Mouse (Mus musculus) monocyte, adult 2 months (primary cell): ENCODE data around the gene A730009L09Rik.

Source experiments
- DNase-seq, 2 experiments: peaks; one replicate each; pipeline ENCODE4 v3.0.0; 2022; ENCODE audit warnings: low spot score in 2 of 2, low read depth in 1 of 2

A730009L09Rik gene

DNA sequence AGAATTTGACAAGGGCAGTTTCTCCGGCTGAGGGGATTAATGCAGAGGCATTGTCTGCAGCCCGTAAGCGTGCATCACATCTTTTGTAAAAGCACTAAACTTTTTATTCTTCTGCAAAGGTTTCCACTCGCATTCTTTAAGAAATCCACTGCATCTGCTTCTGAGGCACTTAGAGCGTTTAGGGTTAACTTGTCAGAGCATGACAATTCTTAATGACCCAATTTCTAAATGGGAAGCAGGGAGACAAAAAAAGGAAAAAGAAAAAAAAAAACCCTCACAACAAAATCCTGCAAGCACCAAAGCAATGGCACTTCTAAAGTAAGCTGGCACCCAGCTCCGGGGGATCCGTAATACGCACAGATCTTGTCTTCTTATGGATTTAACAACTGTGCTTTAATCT lies at the start of gene A730009L09Rik:
TSS of gene A730009L09Rik (plus strand) at position 301 of the 400 bp plus-strand sequence.
- no peak for DNase-seq

DNA sequence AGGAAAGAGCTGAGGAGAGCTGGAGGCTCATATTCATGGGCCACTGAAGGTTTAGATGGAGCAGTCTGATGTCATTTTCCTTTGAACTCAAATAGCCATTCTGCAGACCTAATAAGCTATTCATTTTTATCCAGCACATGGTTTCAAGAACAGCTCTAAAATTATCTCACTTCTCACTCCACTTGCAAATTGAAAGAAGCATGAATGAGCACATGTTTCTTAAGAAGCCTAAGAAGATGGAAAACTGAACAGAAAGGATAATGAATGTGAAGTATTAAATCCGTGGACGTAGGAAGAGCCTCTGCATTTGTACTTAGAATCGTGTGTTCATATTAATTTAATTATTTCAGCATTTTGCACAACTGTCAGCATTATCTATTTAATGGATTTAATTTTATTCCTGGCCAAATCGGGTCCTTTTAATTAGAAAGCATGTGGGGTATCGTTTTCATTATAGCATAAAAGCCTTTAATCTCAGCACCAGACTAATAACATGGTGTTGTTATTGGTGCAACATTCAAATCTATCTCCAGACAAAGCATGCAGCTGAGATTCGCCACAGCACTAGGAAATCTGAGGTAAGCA lies 49.2 kb upstream of the A730009L09Rik start:
- no peak for DNase-seq

- DNase-seq, result no peak
Observed at GRCm38 (mm10) chr16:84468898-84469297, 46.0 kb upstream of the A730009L09Rik start.

- DNase-seq, result no peak
Observed at GRCm38 (mm10) chr16:84469994-84470393, 44.9 kb upstream of the A730009L09Rik start.

DNA sequence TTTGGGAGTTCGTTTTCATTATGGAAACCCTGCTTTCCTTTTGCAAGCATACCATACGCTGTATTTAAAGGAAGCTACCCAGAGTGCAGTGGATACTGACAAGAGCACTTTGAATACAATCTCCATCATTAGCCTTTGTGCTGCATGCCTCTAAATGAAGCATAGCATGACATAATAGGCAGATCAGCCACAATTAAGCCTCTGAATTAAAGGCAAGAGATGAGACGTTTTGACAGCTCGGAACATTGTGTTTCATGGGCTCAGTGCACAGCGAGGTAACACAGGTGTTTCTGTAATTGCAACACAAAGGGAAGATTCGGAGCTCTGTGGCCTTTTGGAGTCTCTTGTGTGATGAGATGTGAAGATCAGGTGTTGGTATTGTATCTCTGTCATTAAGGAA lies 41.5 kb upstream of the A730009L09Rik start:
- DNase-seq, result no peak

DNA sequence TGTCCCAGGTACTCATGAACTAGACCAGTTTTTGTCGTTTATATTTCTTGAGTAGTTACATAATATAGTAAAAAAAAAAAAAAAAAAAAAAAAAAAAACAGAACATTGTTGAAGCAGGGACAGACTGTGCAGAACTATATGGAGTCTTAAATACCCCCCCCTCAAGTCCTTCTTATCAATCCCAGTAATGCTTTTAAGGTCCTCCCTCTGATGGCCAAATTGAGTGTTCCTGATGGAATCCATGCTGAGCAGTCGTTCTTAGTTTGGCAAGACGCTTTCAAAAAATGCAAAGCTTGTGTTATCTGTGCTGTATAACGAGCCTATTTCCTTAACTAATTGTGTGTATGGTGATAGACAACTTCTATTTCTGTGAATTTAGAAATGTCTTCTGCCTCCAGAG lies 40.2 kb upstream of the A730009L09Rik start:
- no peak for DNase-seq

DNA sequence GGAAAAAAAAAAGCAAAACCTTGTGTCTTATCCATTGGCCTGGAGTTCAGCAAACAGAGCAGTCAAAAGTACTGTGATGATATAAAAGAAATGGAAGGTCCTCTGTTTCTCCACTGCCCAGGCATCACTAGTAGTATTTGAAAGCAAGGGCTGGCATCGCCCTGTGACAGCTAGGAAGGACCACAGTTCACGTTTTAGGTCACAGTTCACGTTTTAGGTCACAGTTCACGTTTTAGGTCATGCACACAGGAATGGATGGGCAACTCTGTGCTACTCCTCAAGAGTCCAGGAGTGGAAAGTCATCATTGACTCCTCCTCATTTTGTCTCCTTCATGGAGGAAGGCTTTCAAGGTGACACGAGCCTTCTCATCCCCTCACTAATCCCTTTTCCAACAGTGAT lies 38.0 kb upstream of the A730009L09Rik start:
- DNase-seq, result no peak

DNA sequence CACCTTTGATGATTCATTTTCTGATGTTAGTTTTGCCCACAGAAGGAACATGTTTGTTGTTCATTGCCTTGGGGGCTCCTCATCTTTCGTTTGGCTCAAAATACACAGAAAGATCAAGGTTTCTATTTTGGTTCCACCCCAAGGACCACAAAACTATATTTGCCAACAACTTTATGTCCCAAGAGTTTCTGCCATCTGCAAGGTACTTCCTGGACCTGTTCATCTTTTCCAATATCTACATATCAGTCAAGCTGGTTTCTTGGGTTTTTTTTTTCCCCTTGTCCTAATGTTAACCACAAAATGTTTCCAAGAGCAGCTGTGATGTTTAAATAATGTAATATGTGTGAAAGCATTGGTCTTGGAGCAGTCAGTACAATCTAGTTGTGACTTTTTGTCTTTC lies 37.4 kb upstream of the A730009L09Rik start:
- DNase-seq, result no peak

GRCm38 (mm10) chr16:84477952-84478351 lies 37.0 kb upstream of the A730009L09Rik start:
- DNase-seq, result no peak

GRCm38 (mm10) chr16:84485931-84486330 lies 29.0 kb upstream of the A730009L09Rik start:
- DNase-seq, result no peak

DNA sequence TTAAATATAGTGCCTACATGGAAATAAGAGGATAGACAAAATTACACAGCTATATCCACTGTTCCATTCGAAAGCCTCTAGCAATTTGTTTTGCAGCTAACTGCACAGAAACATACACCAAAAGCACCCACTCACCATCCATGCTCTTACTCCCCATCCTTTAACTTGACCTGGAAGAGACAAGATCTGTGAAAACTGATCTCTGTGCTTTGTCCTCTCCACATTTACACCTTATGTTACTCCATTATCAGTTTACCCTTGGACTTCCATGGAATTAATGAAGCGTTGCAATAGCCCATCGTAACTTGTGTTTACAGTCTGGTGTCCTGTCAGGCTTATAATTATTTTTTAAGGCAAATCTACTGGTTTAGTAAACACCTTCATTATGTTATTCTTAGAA lies 20.1 kb upstream of the A730009L09Rik start:
- no peak for DNase-seq

DNA sequence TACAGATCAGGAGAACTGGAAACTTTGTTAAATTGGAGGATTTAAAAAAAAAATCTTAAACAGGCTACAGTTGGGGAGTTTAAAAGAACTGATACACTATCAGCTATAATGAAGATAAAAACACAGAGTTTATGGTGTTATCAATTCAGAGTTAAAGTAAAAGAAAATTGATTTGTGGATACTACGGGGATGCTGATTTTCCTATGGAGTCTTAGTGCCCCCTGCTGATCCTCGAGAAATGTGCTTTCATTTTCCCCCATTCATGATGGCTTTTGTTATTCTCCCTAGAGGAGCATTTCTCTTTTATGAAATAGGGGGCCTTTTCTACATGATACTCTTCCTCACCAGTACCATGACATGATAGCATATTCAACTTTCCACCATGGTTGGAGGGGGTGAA lies 19.5 kb upstream of the A730009L09Rik start:
- DNase-seq, result no peak

GRCm38 (mm10) chr16:84507681-84508080 lies 7.2 kb upstream of the A730009L09Rik start:
- DNase-seq, result no peak

- no peak for DNase-seq
Observed at GRCm38 (mm10) chr16:84521975-84522635, 7.2 kb downstream of the A730009L09Rik start.

GRCm38 (mm10) chr16:84523061-84523460 lies 8.1 kb downstream of the A730009L09Rik start:
- no peak for DNase-seq

DNA sequence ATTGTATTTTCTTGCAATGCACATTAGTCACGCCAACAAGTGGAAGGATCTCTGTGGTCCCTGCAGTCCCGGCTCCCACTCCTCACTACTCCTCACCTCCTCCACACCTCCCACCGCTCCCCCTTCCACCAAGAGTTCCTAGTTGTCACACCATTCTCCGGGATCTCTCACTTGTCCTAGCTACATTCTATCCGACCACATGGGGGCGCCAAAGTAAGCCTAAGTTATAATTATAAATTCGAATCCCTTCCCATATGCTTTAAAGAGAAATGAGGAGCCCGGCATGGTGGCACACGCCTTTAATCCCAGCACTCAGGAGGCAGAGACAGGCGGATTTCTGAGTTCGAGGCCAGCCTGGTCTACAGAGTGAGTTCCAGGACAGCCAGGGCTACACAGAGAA lies 12.5 kb downstream of the A730009L09Rik start:
- DNase-seq, result no peak

DNA sequence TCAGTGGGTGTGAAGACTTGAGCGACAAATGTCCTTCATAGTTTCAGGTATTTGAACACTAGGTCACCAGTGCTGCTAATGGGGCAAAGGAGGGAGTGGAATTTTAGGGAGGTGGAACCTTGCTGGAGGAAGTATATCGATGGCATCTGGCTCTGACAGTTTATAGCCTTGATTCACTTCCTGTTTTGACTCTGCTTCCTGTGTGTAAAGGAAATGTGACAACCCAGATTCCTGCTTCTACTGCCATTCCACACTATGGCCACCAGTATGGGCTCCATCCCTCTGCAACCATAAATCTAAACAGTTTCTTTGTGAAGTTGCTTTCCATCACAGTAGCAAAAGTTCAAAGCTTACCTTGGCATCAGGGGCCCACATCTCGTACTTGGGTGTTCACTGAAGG lies 17.9 kb downstream of the A730009L09Rik start:
- no peak for DNase-seq

GRCm38 (mm10) chr16:84546059-84546458 lies 31.1 kb downstream of the A730009L09Rik start:
- DNase-seq, result no peak

DNA sequence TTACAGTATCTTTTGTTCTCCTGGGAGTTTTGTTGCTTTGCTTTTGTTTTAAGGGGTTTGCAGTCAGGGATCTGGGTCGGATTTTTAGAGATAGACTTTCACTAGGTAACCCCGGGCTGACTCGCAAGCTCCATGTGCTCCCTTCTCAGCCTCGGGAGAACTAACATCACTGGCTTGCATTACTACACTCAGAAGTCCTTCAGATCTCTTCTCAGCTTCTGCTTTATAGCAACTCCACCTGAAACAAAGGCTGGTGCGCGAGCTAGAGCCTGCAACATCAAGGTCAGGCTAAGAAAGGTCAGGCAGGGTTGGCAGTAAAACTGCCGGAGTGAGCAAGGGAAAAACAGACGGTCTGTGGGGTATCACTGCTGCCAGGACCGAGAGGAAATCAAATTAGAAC lies 34.2 kb downstream of the A730009L09Rik start:
- DNase-seq, result no peak

DNA sequence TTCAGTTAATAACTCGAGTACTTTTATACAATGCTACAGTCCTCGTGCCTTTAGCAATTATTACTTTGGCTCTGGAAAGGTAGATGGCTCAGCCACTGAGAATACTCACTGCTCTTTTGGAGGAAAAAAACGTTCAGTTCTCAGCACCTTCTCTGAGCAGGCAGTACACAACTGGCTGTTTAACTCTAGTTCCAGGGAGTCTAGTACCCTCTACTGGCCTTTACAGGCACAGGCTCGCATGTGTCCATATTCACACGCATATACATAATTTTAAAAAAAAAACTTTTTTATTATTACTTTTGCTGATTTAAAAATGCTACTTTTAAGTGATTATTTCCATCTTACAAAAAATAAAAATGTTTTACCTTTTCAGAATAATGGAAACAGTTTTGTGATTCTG lies 35.5 kb downstream of the A730009L09Rik start:
- no peak for DNase-seq

DNA sequence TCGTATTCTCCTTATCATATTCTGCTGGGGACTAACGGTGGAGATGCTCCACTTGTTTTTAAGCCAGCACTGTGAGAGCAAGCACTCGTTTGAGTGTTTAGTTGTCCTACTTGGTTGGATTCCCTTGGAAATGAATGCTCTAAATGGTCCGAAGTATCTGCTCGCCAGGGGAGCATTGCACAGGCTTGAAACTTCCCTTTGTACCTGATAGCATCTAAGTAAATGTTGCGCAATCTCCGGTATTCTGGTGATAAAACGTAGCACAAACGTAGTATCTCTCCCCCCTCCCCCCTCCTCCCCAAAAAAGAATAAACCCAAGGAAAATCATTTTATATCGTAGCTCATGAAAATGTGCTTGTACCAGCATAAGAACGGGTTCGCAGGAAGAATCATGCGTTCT lies 39.1 kb downstream of the A730009L09Rik start:
- DNase-seq, result no peak

DNA sequence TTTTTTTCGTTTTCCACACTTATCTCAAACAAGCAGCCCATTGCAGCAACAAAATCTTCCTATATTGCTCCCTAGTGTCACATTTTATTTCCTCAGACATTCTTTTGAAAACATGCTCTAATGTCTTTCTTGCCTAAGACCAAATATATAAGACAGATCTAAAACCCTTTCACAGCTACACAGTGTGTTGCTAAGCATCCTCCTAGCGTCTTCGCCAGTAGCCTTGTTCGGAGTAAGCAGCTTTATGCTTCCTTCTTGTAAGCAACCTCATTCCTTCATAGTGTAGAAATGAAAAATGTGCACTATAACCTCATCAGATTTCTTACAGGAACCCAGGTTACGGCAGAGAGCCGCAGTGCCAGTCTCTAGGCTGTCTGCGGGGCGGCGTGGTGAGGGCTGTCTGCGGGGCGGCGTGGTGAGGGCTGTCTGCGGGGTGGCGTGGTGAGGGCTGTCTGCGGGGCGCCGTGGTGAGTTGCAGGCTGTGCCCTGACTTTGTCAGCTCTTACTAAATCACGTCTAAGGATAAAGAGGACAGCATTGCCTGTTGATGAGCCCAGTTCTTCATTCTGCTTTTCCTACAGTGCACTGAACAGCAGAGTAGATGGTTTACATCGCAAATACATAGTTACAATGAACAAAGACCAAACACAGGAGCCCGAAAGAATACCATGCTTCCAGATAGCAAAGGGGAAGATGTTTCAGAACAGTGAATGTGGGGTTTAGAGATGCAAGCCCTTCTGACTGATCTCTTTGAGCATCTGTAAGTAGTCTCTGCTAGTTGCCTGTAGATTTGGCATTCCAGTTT lies 43.4 kb downstream of the A730009L09Rik start:
- DNase-seq, result no peak
